8 mouse cellular contexts compared by ENCODE assay signal in genomic region chr11:98339071-98339501, GRCm38 (mm10). TPM values are rescaled to one million over a fixed set of nuclear protein-coding genes. Genes with fewer than 3 reads are reported as not detected.
DNase-seq lines count a peak whose midpoint lies in the region; ATAC-seq and TF ChIP-seq lines count a peak whose summit lies in the region.

No protein-coding gene starts in this region.

- peak overlapping the region; percentile 99 for H3K4me2 ChIP-seq in kidney, embryonic 16.5 days (replicated peaks; ENCODE audit: low read depth, low read length)
- H3K4me2 ChIP-seq in neural tube, embryonic 12.5 days (replicated peaks): peak overlapping the region; percentile 84

- H3K27me3 ChIP-seq in kidney, embryonic 16.5 days (ENCODE audit: insufficient read depth, low read length): peaks cover 79% of the 10 kb centered on the region
- H3K27me3 ChIP-seq in neural tube, embryonic 12.5 days (replicated peaks): peaks cover 88% of the 10 kb centered on the region

- peak overlapping the region; percentile 68 for H3K9ac ChIP-seq in kidney, embryonic 16.5 days (replicated peaks; ENCODE audit: low read length)
- H3K9ac ChIP-seq in neural tube, embryonic 12.5 days: peak overlapping the region; percentile 58; the same call in 1 of the 2 replicates

- no peak for TF ChIP-seq POLR2A in cortical plate, adult 2 months (IDR thresholded peaks at IDR 0.05; ENCODE audit: extremely low read depth, insufficient read depth, low read length)

- ATAC-seq in kidney, embryonic 16.5 days (ENCODE audit: low FRiP score, low TSS enrichment): no peak
- ATAC-seq in neural tube, embryonic 12.5 days (ENCODE audit: low FRiP score, low read depth): peak; percentile 35; the same call in 1 of the 2 replicates
- no peak for ATAC-seq in megakaryocyte progenitor cell, adult 5-6 weeks (replicated peaks; ENCODE audit: poor library complexity)
- no peak for ATAC-seq in erythroid progenitor cell, adult 5-6 weeks (replicated peaks; ENCODE audit: low FRiP score, poor library complexity, severe bottlenecking)

- H3K4me1 ChIP-seq in cortical plate, adult 2 months (ENCODE audit: control insufficient read depth, insufficient read depth, low read length): peaks cover 2% of the 10 kb centered on the region; the same call in 1 of the 2 replicates
- H3K4me1 ChIP-seq in kidney, embryonic 16.5 days (ENCODE audit: insufficient read depth, low read length): peaks cover 32% of the 10 kb centered on the region
- H3K4me1 ChIP-seq in neural tube, embryonic 12.5 days: peaks cover 42% of the 10 kb centered on the region

- H3K27ac ChIP-seq in cortical plate, adult 2 months (ENCODE audit: insufficient read depth, low read length): no peak overlapping the region
- no peak overlapping the region for H3K27ac ChIP-seq in kidney, embryonic 16.5 days (ENCODE audit: low read length)
- 0 out of 2 replicates have a peak overlapping the region, but pooled peaks have one; percentile 1 for H3K27ac ChIP-seq in neural tube, embryonic 12.5 days

- TF ChIP-seq CTCF in cortical plate, adult 2 months (IDR thresholded peaks at IDR 0.05; ENCODE audit: extremely low read depth, insufficient read depth, low read length): no peak

- no peaks in the 10 kb centered on the region for H3K9me3 ChIP-seq in kidney, embryonic 16.5 days (ENCODE audit: low read length)
- H3K9me3 ChIP-seq in neural tube, embryonic 12.5 days: no peaks in the 10 kb centered on the region

- intact Hi-C loops in left cerebral cortex, postnatal 36 days (cut with DNase I): loop anchor here (10.0 kb wide), 1 partner anchor 206 kb away; the partner anchor contains the start of gene Ikzf3
- intact Hi-C loops in left cerebral cortex, postnatal 14 days (cut with DNase I): loop anchor here (2.0 kb wide), 1 partner anchor 74 kb away; no protein-coding TSS in a partner anchor

- peak overlapping the region; percentile 33 for H3K4me3 ChIP-seq in cortical plate, adult 2 months (ENCODE audit: insufficient read depth, low read length)
- H3K4me3 ChIP-seq in kidney, embryonic 16.5 days (ENCODE audit: low read length): peak overlapping the region; percentile 58
- H3K4me3 ChIP-seq in neural tube, embryonic 12.5 days: peak overlapping the region; percentile 38

- no peaks in the 10 kb centered on the region for H3K36me3 ChIP-seq in kidney, embryonic 16.5 days (ENCODE audit: insufficient read depth, low read length)
- no peaks in the 10 kb centered on the region for H3K36me3 ChIP-seq in neural tube, embryonic 12.5 days

- WGBS in kidney, embryonic 16.5 days: 1% methylated on average over 19 of the region's 19 CpGs
- WGBS in neural tube, embryonic 12.5 days: under 1% methylated on average over 19 of the region's 19 CpGs

- DNase-seq in left cerebral cortex, postnatal 36 days (ENCODE audit: low spot score in 2 of 2): peak; percentile 46 to 49
- no peak for DNase-seq in left cerebral cortex, postnatal 14 days (ENCODE audit: low spot score in 2 of 2)
- DNase-seq in layer of hippocampus, adult 9-10 months (ENCODE audit: low spot score): no peak

RNA-seq across cellular contexts. Expression of gene Ppp1r1b, which starts 9.1 kb away (rescaled TPM):
- total RNA-seq in left cerebral cortex, postnatal 36 days (2021): 100 to 1,000 TPM; 225 to 274 TPM
- 100 to 1,000 TPM; 101 to 133 TPM for total RNA-seq in left cerebral cortex, postnatal 14 days (2021)
- 127 and 322 TPM in 2 replicates for polyA plus RNA-seq in cortical plate, adult 2 months (2012; rRNA removed)
- 5.4 and 5.8 TPM in 2 replicates for polyA plus RNA-seq in kidney, embryonic 16.5 days (2015; fragmentation: Nextera tagmentation; extraction: Ambion mirVana)
- polyA plus RNA-seq in neural tube, embryonic 12.5 days (2016; fragmentation: Nextera tagmentation; extraction: Ambion mirVana): 0.13 and 0.40 TPM in 2 replicates
- not detected in 2 replicates for total RNA-seq in megakaryocyte progenitor cell, adult 5-6 weeks (2015)
- total RNA-seq in megakaryocyte progenitor cell, adult 5-6 weeks (2017): not detected in 2 replicates
- total RNA-seq in erythroid progenitor cell, adult 5-6 weeks (2015; ENCODE audit: low replicate concordance): not detected in 2 replicates
- total RNA-seq in erythroid progenitor cell, adult 5-6 weeks (2017; ENCODE audit: low replicate concordance): not detected in 2 replicates

RNA-seq across cellular contexts. Expression of gene Neurod2, which starts 9.6 kb away (rescaled TPM):
- 10 to 100 TPM; 65.2 to 77.3 TPM for total RNA-seq in left cerebral cortex, postnatal 36 days (2021)
- 10 to 100 TPM; 65.9 to 67.1 TPM for total RNA-seq in left cerebral cortex, postnatal 14 days (2021)
- 45.0 and 57.2 TPM in 2 replicates for polyA plus RNA-seq in cortical plate, adult 2 months (2012; rRNA removed)
- not detected in 2 replicates for polyA plus RNA-seq in kidney, embryonic 16.5 days (2015; fragmentation: Nextera tagmentation; extraction: Ambion mirVana)
- 10.0 and 11.2 TPM in 2 replicates for polyA plus RNA-seq in neural tube, embryonic 12.5 days (2016; fragmentation: Nextera tagmentation; extraction: Ambion mirVana)
- total RNA-seq in megakaryocyte progenitor cell, adult 5-6 weeks (2015): not detected in 2 replicates
- total RNA-seq in megakaryocyte progenitor cell, adult 5-6 weeks (2017): not detected in 2 replicates
- total RNA-seq in erythroid progenitor cell, adult 5-6 weeks (2015; ENCODE audit: low replicate concordance): not detected in 2 replicates
- not detected in 2 replicates for total RNA-seq in erythroid progenitor cell, adult 5-6 weeks (2017; ENCODE audit: low replicate concordance)

RNA-seq across cellular contexts. Expression of gene Stard3, which starts 19.1 kb away (rescaled TPM):
- total RNA-seq in left cerebral cortex, postnatal 36 days (2021): 10 to 100 TPM; 35.9 to 39.3 TPM
- 10 to 100 TPM; 24.9 to 27.2 TPM for total RNA-seq in left cerebral cortex, postnatal 14 days (2021)
- 63.2 and 70.8 TPM in 2 replicates for polyA plus RNA-seq in cortical plate, adult 2 months (2012; rRNA removed)
- polyA plus RNA-seq in kidney, embryonic 16.5 days (2015; fragmentation: Nextera tagmentation; extraction: Ambion mirVana): 62.0 and 62.4 TPM in 2 replicates
- polyA plus RNA-seq in neural tube, embryonic 12.5 days (2016; fragmentation: Nextera tagmentation; extraction: Ambion mirVana): 45.7 and 47.4 TPM in 2 replicates
- total RNA-seq in megakaryocyte progenitor cell, adult 5-6 weeks (2015): 11.1 and 12.0 TPM in 2 replicates
- total RNA-seq in megakaryocyte progenitor cell, adult 5-6 weeks (2017): 17.8 and 23.1 TPM in 2 replicates
- 4.6 and 8.3 TPM in 2 replicates for total RNA-seq in erythroid progenitor cell, adult 5-6 weeks (2015; ENCODE audit: low replicate concordance)
- total RNA-seq in erythroid progenitor cell, adult 5-6 weeks (2017; ENCODE audit: low replicate concordance): 5.6 and 7.6 TPM in 2 replicates

RNA-seq across cellular contexts. Expression of gene Tcap, which starts 44.5 kb away (rescaled TPM):
- 10 to 100 TPM; 11.8 to 14.4 TPM for total RNA-seq in left cerebral cortex, postnatal 36 days (2021)
- 10 to 100 TPM in 1 of 2 experiments, 1 to 10 TPM in 1; 8.8 to 13.1 TPM for total RNA-seq in left cerebral cortex, postnatal 14 days (2021)
- 13.6 and 17.7 TPM in 2 replicates for polyA plus RNA-seq in cortical plate, adult 2 months (2012; rRNA removed)
- 2.4 and 2.7 TPM in 2 replicates for polyA plus RNA-seq in kidney, embryonic 16.5 days (2015; fragmentation: Nextera tagmentation; extraction: Ambion mirVana)
- 2.7 and 2.9 TPM in 2 replicates for polyA plus RNA-seq in neural tube, embryonic 12.5 days (2016; fragmentation: Nextera tagmentation; extraction: Ambion mirVana)
- total RNA-seq in megakaryocyte progenitor cell, adult 5-6 weeks (2015): not detected in 2 replicates
- not detected in 2 replicates for total RNA-seq in megakaryocyte progenitor cell, adult 5-6 weeks (2017)
- total RNA-seq in erythroid progenitor cell, adult 5-6 weeks (2015; ENCODE audit: low replicate concordance): not detected in 2 replicates
- not detected in 2 replicates for total RNA-seq in erythroid progenitor cell, adult 5-6 weeks (2017; ENCODE audit: low replicate concordance)

RNA-seq across cellular contexts. Expression of gene Pnmt, which starts 47.2 kb away (rescaled TPM):
- total RNA-seq in left cerebral cortex, postnatal 36 days (2021): under 1 TPM; 0.34 to 0.47 TPM
- total RNA-seq in left cerebral cortex, postnatal 14 days (2021): 1 to 10 TPM in 1 of 2 experiments, under 1 TPM in 1; 0.78 to 1.0 TPM
- polyA plus RNA-seq in cortical plate, adult 2 months (2012; rRNA removed): 0.13 and 0.40 TPM in 2 replicates
- polyA plus RNA-seq in kidney, embryonic 16.5 days (2015; fragmentation: Nextera tagmentation; extraction: Ambion mirVana): 2.5 and 2.8 TPM in 2 replicates
- polyA plus RNA-seq in neural tube, embryonic 12.5 days (2016; fragmentation: Nextera tagmentation; extraction: Ambion mirVana): 0.49 and 1.2 TPM in 2 replicates
- total RNA-seq in megakaryocyte progenitor cell, adult 5-6 weeks (2015): not detected in 2 replicates
- not detected in 2 replicates for total RNA-seq in megakaryocyte progenitor cell, adult 5-6 weeks (2017)
- total RNA-seq in erythroid progenitor cell, adult 5-6 weeks (2015; ENCODE audit: low replicate concordance): not detected in 2 replicates
- total RNA-seq in erythroid progenitor cell, adult 5-6 weeks (2017; ENCODE audit: low replicate concordance): not detected in 2 replicates

Comparison
In these comparisons a context has a peak if more than half of its experiments do, and no peak if none do; other contexts are left out.
1. DNase-seq: peak in left cerebral cortex, postnatal 36 days (2 of 2); none in left cerebral cortex, postnatal 14 days (0 of 2) and layer of hippocampus, adult 9-10 months (single experiment).
2. RNA of gene Ppp1r1b, which starts 9.1 kb away (total RNA-seq): 225 to 274 TPM in left cerebral cortex, postnatal 36 days and 101 to 133 TPM in left cerebral cortex, postnatal 14 days; not detected in megakaryocyte progenitor cell, adult 5-6 weeks and not detected in erythroid progenitor cell, adult 5-6 weeks; every median in the first group is over 100 times any median in the second.
3. RNA of gene Neurod2, which starts 9.6 kb away (total RNA-seq): 65.2 to 77.3 TPM in left cerebral cortex, postnatal 36 days and 65.9 to 67.1 TPM in left cerebral cortex, postnatal 14 days; not detected in megakaryocyte progenitor cell, adult 5-6 weeks and not detected in erythroid progenitor cell, adult 5-6 weeks; every median in the first group is over 10 times any median in the second.
4. Peak in every context shown above with its lines, with median percentiles within 50 percentile points of each other: H3K4me3 ChIP-seq.